Mouse (Mus musculus): ENCODE data around the gene Rasgrf1.
"Not testable (repeated sequence)": the region's sequence is repeated elsewhere in the genome, so short reads cannot be mapped to it uniquely, and the experiment has no call there.

Rasgrf1 gene

GRCm38 (mm10) chr9:90036313-90036712, 126.6 kb downstream of the Rasgrf1 start:
- CTCF ChIA-PET: no interaction called here

- CTCF ChIA-PET: no interaction called here
Measured at GRCm38 (mm10) chr9:90038535-90038934, 128.8 kb downstream of the Rasgrf1 start.

GRCm38 (mm10) chr9:90040916-90041315, 131.2 kb downstream of the Rasgrf1 start:
- CTCF ChIA-PET: no interaction called here

- CTCF ChIA-PET: no interaction called here
Measured at GRCm38 (mm10) chr9:90041556-90041955, 131.8 kb downstream of the Rasgrf1 start.

GRCm38 (mm10) chr9:90042906-90043305, 133.2 kb downstream of the Rasgrf1 start:
- CTCF ChIA-PET: not testable (repeated sequence)

- CTCF ChIA-PET: no interaction called here
Measured at GRCm38 (mm10) chr9:90045191-90045590, 135.5 kb downstream of the Rasgrf1 start.

GRCm38 (mm10) chr9:90047937-90048627, 138.4 kb downstream of the Rasgrf1 start:
- CTCF ChIA-PET: no interaction called here

- CTCF ChIA-PET: no interaction called here
Measured at GRCm38 (mm10) chr9:90053852-90054251, 144.1 kb downstream of the Rasgrf1 start, which contains the start of gene Ctsh. TSS of gene Ctsh (plus strand) at chr9:90054152.

GRCm38 (mm10) chr9:90054371-90055145, 144.8 kb downstream of the Rasgrf1 start:
- CTCF ChIA-PET: interaction anchor here (0.6 to 1.0 kb wide), 2 partner anchors 17 to 227 kb away, joined by 3 to 5 read pairs; no protein-coding TSS in a partner anchor

GRCm38 (mm10) chr9:90055409-90055808, 145.7 kb downstream of the Rasgrf1 start:
- CTCF ChIA-PET: interaction anchor here (0.6 to 1.0 kb wide), 2 partner anchors 16 to 228 kb away, joined by 3 to 5 read pairs; no protein-coding TSS in a partner anchor

- CTCF ChIA-PET: interaction anchor here (1.0 kb wide), 1 partner anchor 228 kb away, joined by 3 read pairs; no protein-coding TSS in a partner anchor
Measured at GRCm38 (mm10) chr9:90055911-90056310, 146.2 kb downstream of the Rasgrf1 start.

- CTCF ChIA-PET: no interaction called here
Measured at GRCm38 (mm10) chr9:90056716-90057115, 147.0 kb downstream of the Rasgrf1 start.

- CTCF ChIA-PET: interaction anchor here (0.6 kb wide), 1 partner anchor 10 kb away, joined by 6 read pairs; no protein-coding TSS in a partner anchor
Measured at GRCm38 (mm10) chr9:90059828-90060573, 150.3 kb downstream of the Rasgrf1 start.

GRCm38 (mm10) chr9:90060574-90060875, 150.8 kb downstream of the Rasgrf1 start:
- CTCF ChIA-PET: interaction anchor here (0.6 kb wide), 1 partner anchor 13 kb away, joined by 4 read pairs; no protein-coding TSS in a partner anchor

- CTCF ChIA-PET: interaction anchor here (0.6 kb wide), 1 partner anchor 13 kb away, joined by 4 read pairs; no protein-coding TSS in a partner anchor
Measured at GRCm38 (mm10) chr9:90060932-90061331, 151.2 kb downstream of the Rasgrf1 start.

- CTCF ChIA-PET: interaction anchor here (0.7 kb wide), 1 partner anchor 31 kb away, joined by 3 read pairs; no protein-coding TSS in a partner anchor
Measured at GRCm38 (mm10) chr9:90067341-90067740, 157.6 kb downstream of the Rasgrf1 start.

GRCm38 (mm10) chr9:90068786-90069185, 159.1 kb downstream of the Rasgrf1 start:
- CTCF ChIA-PET: interaction anchor here (0.6 kb wide), 1 partner anchor 1587 kb away, joined by 3 read pairs; no protein-coding TSS in a partner anchor

- CTCF ChIA-PET: interaction anchor here (0.6 to 0.7 kb wide), 2 partner anchors 13 to 40 kb away, joined by 3 to 5 read pairs; no protein-coding TSS in a partner anchor
Measured at GRCm38 (mm10) chr9:90069485-90069884, 159.8 kb downstream of the Rasgrf1 start.

GRCm38 (mm10) chr9:90070174-90070573, 160.5 kb downstream of the Rasgrf1 start:
- CTCF ChIA-PET: interaction anchor here (0.6 to 0.7 kb wide), 2 partner anchors 13 to 41 kb away, joined by 3 to 5 read pairs; no protein-coding TSS in a partner anchor

- CTCF ChIA-PET: no interaction called here
Measured at GRCm38 (mm10) chr9:90075336-90075735, 165.6 kb downstream of the Rasgrf1 start.

- CTCF ChIA-PET: no interaction called here
Measured at GRCm38 (mm10) chr9:90076131-90076530, 166.4 kb downstream of the Rasgrf1 start.

All from spleen, embryonic (tissue).